Mouse (Mus musculus) kidney, adult 11 months (tissue): ENCODE measurements around the gene Rgma.

Experiments used
- DNase-seq: peaks from one replicate; pipeline ENCODE4 v3.0.0; 2022

Gene Rgma

DNA sequence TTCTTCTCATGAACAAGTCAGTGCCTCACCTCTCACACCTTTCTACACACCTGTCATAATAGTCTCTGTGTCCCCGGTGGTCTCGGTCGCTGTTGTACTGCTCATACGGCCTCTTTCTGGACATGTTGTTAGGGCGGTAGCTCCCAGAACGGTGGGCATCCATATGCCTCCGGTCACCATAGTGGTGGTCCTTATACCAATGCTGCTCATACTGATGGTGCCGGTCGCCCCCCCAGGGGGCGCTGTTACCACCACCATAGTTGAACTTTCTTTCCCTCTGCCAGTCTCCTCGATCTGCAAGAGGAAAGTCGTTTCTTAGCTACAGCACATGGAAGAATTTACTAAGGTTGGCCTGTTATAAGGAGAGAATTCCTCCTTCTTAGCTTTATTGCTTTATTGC lies 60.4 kb downstream of the Rgma start:
- no peak for DNase-seq

DNA sequence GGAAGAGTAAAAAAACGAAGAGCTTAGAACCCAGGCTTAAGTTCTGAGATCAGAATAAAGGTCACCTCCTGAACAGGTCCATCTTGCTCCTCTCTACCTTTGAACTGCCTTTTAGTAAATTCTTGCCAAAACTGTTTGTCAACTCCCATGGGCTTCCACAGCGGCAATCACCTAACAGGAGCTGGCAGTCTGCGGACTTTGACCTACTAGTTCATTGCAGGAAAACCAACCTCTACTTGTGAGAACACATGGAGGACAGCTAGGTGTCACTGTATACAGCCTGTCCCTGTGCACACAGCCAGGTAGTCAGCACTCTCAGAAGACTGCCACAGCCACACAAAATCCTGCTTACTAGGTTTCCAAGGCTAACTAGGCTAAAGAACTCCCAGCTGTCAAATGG lies 66.5 kb downstream of the Rgma start:
- DNase-seq = peak; percentile 81

DNA sequence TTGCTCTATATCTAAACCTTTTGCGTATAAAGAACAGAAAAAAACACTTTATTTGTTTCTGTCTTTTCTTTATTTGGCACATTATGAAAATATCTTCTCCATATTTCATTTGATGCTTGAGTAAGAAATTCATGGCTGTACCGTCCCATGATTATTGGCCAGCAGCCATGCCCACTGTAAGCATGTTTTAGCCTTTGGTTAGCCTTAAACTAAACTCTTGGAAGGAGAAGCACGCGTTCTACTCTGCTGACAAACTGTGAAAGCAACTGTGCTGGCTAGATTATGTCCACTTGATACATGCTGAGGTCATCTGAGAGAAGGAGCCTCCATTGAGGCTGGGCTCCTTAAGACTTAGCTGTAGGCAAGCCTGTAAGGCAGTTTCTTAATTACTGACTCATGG lies 66.9 kb downstream of the Rgma start:
- peak; percentile 51 for DNase-seq

DNA sequence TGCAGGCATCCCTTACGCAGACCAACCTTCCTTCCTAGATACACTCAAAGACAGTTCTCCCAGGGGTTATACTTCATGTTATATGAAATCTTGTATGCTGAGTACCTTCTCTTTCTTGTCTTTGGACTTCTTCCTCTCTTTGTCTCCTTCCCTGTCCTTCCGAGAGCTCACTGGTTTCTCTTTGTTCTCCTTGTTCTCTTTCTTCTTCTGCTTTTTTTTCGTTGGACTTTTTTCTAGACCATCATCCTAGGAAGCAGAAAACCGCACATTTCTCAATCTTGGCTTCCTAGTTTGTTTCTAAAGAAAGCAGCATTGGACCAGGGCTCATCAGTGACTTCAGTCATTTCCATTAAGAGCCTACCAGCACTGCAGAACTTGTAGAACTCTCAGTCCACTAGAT lies 76.3 kb downstream of the Rgma start:
- no peak for DNase-seq

DNA sequence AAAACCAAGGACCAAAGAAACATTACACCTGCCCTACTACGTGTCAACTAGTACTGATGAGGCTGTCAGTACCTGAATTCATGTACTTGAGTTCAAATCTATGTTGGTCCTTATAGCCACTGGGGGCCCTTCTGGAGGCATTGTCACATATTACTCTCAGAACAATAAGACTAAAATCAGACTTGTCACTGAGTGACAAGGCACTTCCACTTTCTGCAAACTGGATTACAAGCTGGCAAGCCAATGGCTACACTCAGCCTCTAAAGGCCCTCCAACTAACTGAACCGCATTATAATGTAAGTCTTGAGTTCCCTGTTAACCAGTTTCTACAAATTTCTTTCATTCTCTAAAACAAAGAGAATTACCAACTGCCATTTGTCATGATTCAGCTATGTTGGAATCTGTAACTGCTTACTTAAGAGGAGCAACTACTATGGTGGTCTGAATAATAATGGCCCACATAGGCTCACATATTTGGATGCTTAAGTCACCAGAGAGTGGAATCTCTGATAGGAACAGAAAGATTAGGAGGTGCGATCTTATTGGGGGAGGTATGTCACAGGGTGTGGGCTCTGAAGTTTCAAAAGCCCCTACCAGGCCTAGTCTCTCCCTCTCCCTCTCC lies 77.0 kb downstream of the Rgma start:
- DNase-seq = no peak

DNA sequence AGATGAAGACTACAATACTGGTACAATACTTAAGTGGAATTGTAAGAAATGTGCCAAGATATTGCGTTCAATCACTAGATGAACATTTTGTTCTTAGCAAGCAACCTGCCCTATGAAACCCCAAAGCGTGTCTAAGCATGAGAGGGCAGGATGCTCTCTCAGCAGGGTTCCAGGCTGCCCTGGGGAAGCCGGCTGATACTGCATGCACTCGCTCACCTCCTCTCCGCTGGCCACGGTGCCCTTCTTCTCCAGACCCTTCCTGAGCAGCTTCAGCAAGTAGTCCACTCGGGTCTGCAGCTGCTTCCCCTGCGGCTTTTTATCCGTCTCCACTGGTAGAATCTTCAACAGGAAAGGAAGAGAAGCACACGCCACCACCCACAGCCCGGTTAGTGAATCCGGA lies 78.8 kb downstream of the Rgma start:
- no peak for DNase-seq

DNA sequence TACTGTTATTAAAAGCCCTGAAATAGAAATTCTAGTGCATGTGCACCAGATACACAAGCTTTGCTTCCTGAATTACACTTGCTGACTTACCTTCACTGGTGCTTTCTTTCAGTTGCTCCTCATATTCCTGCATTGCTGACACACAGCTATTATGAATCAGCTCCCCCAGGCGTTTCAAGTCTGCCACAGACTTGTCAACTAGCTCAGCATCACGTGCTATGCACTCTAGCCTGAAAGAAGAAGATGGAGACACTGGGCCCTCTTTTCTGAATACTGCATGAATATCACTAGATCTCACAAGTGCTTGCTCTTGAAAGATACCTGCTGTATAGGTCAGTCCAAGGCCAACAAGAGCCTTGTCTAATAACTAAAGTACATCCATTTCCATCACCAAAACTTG lies 88.2 kb downstream of the Rgma start:
- no peak for DNase-seq

DNA sequence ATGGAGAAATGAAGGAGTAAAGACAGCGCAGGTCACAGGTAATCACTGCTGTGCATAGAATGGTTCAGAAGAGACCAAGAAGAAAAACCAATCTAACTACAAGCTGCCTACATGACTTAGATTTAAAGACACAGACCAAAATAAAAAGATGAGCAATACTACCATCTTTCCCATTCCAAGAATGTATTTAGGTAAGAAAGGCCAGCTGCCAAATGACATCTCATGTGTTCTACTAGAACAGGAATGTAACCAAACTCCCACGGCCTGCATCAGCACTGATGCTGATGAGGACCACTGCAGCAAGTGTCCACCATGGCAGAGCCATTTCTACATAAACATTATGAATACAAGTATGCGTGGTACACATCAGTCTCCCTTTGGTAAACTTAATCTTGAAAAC lies 92.4 kb downstream of the Rgma start:
- DNase-seq = no peak
